Mouse (Mus musculus): Measurements from ENCODE around the gene Wdr25. TPM values are rescaled to one million over a fixed set of nuclear protein-coding genes. Genes with fewer than 3 reads are reported as not detected.

The Wdr25 gene
- polyA plus RNA-seq, 1 experiment from 2014 or later = 2.7 TPM

DNA sequence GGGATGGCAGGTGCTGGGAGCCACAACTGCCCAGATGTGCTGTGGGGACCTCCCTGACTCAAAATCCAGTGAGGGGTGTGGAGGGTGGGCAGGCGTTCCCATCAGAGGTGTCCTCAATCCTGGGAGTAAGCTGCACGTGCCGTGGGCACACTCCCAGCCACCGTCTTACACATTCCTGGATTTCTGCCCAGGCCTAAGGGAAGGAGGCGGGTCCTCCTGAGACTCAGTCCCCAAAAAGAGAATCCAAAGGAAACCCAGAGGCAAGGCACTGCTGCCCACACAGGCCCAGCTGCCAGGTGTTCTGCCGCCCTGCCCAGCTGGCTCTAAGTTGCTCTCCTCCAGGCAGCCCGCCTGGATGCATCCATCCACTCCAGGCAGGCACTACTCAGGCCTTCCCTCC, 145.9 kb downstream of the Wdr25 start:
- Histone ChIP-seq H3K4me2 (replicated peaks; ENCODE audit: low read depth) (no peak overlapping the region), H3K27ac (ENCODE audit: low read depth, low read length) (no peak overlapping the region), H3K27me3 (replicated peaks; ENCODE audit: control insufficient read depth, insufficient read depth, low read length) (no peaks in the 10 kb centered on the region; the same call in 1 of the 2 replicates), H3K9ac (ENCODE audit: low read depth, low read length) (no peak overlapping the region), H3K4me1 (replicated peaks; ENCODE audit: control insufficient read depth, insufficient read depth, low read length) (no peaks in the 10 kb centered on the region), H3K36me3 (ENCODE audit: control insufficient read depth, insufficient read depth) (no peaks in the 10 kb centered on the region), H3K9me3 (ENCODE audit: control insufficient read depth) (no peaks in the 10 kb centered on the region), H3K4me3 (ENCODE audit: low read depth, low read length) (no peak overlapping the region)
- no peak for ATAC-seq
- TF ChIP-seq CTCF (IDR thresholded peaks at IDR 0.05; ENCODE audit: low read depth) = no peak
- 67% methylated on average over 7 of the region's 7 CpGs for WGBS

DNA sequence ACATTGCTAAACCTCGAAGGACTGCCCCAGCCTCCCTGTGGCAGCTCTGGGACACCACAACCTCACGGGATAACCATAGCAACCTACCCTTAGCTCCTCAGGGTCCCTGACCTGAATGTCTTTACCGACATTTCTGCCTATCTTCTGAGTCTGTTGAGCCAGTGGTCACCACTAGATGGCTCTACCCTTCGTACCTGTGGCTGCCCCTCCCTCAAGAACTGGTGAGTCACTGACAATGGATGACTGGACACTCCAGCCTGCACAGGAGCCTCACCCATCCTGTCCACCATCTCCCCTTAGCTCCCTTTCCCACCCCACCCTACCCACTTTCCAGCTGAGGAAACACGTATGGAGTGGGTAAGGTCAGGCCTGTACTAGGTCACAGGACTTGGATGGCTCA, 151.1 kb downstream of the Wdr25 start:
- Histone ChIP-seq H3K4me3 (ENCODE audit: low read depth, low read length) (no peak overlapping the region), H3K9ac (ENCODE audit: low read depth, low read length) (no peak overlapping the region), H3K9me3 (ENCODE audit: control insufficient read depth) (no peaks in the 10 kb centered on the region), H3K27me3 (replicated peaks; ENCODE audit: control insufficient read depth, insufficient read depth, low read length) (no peaks in the 10 kb centered on the region; the same call in 1 of the 2 replicates), H3K27ac (ENCODE audit: low read depth, low read length) (no peak overlapping the region), H3K4me2 (replicated peaks; ENCODE audit: low read depth) (no peak overlapping the region), H3K36me3 (ENCODE audit: control insufficient read depth, insufficient read depth) (no peaks in the 10 kb centered on the region), H3K4me1 (replicated peaks; ENCODE audit: control insufficient read depth, insufficient read depth, low read length) (no peaks in the 10 kb centered on the region)
- 20% methylated on average over 5 of the region's 5 CpGs for WGBS
- TF ChIP-seq CTCF (IDR thresholded peaks at IDR 0.05; ENCODE audit: low read depth) = peak; percentile 76
- ATAC-seq = peak; percentile 36; the same call in 1 of the 2 replicates

DNA sequence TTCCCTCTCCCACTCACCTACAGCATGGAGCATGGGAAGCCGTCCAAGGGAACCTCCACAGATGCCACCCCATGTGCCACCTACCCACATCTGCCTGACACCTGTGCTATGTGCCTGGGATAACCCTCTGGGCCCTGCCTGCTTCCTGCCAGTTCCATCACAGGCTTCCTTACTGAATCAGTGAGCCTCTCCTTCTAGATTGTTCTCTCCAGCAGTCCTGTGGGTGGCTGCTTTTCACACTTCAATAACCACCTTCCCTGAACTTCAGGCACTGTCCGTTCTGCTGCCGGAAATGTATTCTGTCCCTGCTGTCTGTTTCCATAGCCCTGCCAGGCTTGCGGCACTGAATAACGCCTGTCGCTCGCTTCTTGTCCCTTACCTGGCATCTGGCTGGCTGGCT, 152.2 kb downstream of the Wdr25 start:
- no peak overlapping the region for H3K27ac ChIP-seq (ENCODE audit: low read depth, low read length)
- no peak overlapping the region for H3K4me2 ChIP-seq (replicated peaks; ENCODE audit: low read depth)
- TF ChIP-seq CTCF (IDR thresholded peaks at IDR 0.05; ENCODE audit: low read depth) = no peak
- H3K36me3 ChIP-seq (ENCODE audit: control insufficient read depth, insufficient read depth) = no peaks in the 10 kb centered on the region
- no peak overlapping the region for H3K9ac ChIP-seq (ENCODE audit: low read depth, low read length)
- H3K4me1 ChIP-seq (replicated peaks; ENCODE audit: control insufficient read depth, insufficient read depth, low read length) = no peaks in the 10 kb centered on the region
- H3K27me3 ChIP-seq (replicated peaks; ENCODE audit: control insufficient read depth, insufficient read depth, low read length) = no peaks in the 10 kb centered on the region; the same call in 1 of the 2 replicates
- no peaks in the 10 kb centered on the region for H3K9me3 ChIP-seq (ENCODE audit: control insufficient read depth)
- WGBS = 78% methylated on average over 7 of the region's 7 CpGs
- no peak for ATAC-seq
- no peak overlapping the region for H3K4me3 ChIP-seq (ENCODE audit: low read depth, low read length)

DNA sequence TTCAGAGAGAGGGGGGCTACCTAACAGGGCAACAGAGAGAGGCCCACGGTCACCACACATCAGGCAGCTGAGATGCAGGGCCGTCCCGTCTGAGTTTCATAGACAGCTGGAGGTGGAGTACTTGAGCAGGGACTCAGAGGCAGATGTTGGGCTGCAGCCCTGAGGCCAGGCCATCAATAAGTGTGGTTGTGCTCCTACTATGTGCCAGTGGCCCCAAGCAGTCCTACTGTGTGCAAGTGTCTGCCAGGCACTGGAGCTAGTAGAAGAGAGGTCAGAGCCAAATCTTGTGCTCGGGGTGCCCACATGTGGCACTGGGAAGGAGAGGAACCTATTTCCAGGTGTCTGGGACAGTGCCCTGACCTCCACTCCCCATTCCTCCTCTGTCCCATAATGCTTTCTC, 156.5 kb downstream of the Wdr25 start:
- no peaks in the 10 kb centered on the region for H3K9me3 ChIP-seq (ENCODE audit: control insufficient read depth)
- no peak for ATAC-seq
- H3K4me2 ChIP-seq (replicated peaks; ENCODE audit: low read depth) = no peak overlapping the region
- no peak for TF ChIP-seq CTCF (IDR thresholded peaks at IDR 0.05; ENCODE audit: low read depth)
- 80% methylated on average over 4 of the region's 4 CpGs for WGBS
- H3K4me1 ChIP-seq (replicated peaks; ENCODE audit: control insufficient read depth, insufficient read depth, low read length) = no peaks in the 10 kb centered on the region; the same call in 1 of the 2 replicates
- peaks cover 38% of the 10 kb centered on the region for H3K27me3 ChIP-seq (replicated peaks; ENCODE audit: control insufficient read depth, insufficient read depth, low read length)
- H3K9ac ChIP-seq (ENCODE audit: low read depth, low read length) = no peak overlapping the region
- H3K27ac ChIP-seq (ENCODE audit: low read depth, low read length) = no peak overlapping the region
- H3K36me3 ChIP-seq (ENCODE audit: control insufficient read depth, insufficient read depth) = no peaks in the 10 kb centered on the region
- no peak overlapping the region for H3K4me3 ChIP-seq (ENCODE audit: low read depth, low read length)

DNA sequence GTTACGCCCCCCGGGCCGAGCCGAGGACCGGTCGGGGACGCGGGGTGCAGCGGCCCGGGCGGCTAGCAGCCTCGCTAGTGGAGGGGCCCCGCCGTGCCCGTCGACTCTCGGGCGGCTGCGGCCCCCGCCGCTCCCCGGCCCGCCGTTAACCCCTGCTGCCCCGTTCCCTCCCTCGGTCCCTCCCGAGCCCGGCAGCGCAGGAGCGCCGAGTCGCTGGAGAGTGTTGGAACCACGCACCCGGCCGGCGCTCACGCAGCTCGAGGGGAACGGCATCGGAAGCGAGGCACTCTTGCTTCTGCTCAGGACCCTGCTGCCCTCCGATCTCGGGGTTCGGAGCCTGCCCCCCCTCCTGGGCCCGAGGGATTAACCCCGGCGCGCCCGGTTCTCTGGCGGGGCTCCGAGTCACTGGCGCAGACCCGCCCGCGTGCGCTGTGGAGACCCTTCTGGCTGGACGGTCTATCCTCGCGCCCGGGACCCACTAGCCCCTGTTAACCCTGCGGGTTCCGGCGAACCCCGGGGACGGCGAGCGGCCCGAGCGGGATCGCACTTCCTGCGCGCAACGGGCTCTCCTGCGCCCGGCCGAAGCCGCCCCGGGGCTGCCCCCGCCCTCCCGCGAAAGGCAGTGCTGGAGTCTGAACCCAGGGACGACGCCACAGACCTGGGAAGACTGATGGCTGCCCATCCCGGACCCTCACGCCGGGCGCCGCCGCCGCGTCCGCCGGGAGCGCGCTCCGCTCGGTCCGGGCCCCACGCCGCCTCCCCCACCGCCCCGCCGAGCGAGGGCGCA, 159.8 kb downstream of the Wdr25 start:
- H3K27me3 ChIP-seq (replicated peaks; ENCODE audit: control insufficient read depth, insufficient read depth, low read length) = peaks cover 43% of the 10 kb centered on the region
- under 1% methylated on average over 71 of the region's 105 CpGs for WGBS
- H3K4me1 ChIP-seq (replicated peaks; ENCODE audit: control insufficient read depth, insufficient read depth, low read length) = no peaks in the 10 kb centered on the region; the same call in 1 of the 2 replicates
- TF ChIP-seq CTCF (IDR thresholded peaks at IDR 0.05; ENCODE audit: low read depth) = no peak
- H3K9me3 ChIP-seq (ENCODE audit: control insufficient read depth) = no peaks in the 10 kb centered on the region
- H3K4me3 ChIP-seq (ENCODE audit: low read depth, low read length) = peak overlapping the region; percentile 53
- peak overlapping the region; percentile 79 for H3K4me2 ChIP-seq (replicated peaks; ENCODE audit: low read depth)
- peak overlapping the region; percentile 26; the same call in 1 of the 2 replicates for H3K9ac ChIP-seq (ENCODE audit: low read depth, low read length)
- no peaks in the 10 kb centered on the region for H3K36me3 ChIP-seq (ENCODE audit: control insufficient read depth, insufficient read depth)
- 0 out of 2 replicates have a peak, but pooled peaks have one; percentile 8 for ATAC-seq
- no peak overlapping the region for H3K27ac ChIP-seq (ENCODE audit: low read depth, low read length)

DNA sequence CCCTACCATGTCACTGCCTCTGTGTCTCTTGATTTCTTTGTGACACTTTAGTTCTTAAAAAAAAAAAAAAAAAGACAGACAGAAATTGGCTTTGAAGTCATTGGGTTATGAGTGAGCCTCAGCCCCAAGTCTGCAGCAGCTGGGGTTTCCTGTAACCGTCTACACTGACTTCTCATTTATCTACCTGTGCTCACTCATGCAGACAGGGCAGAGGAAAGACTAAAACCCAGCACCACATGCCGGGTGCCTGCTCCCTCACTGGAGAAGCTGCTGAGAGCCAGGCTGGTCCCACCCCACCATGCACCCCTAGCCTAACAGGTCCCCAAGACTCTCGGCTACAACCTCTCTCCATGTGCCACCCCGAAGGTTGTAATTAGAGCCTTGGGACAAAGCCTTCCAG, 164.3 kb downstream of the Wdr25 start:
- TF ChIP-seq CTCF (IDR thresholded peaks at IDR 0.05; ENCODE audit: low read depth) = no peak
- WGBS = 67% methylated on average over 4 of the region's 4 CpGs
- H3K27ac ChIP-seq (ENCODE audit: low read depth, low read length) = no peak overlapping the region
- H3K9ac ChIP-seq (ENCODE audit: low read depth, low read length) = no peak overlapping the region
- no peaks in the 10 kb centered on the region for H3K36me3 ChIP-seq (ENCODE audit: control insufficient read depth, insufficient read depth)
- H3K4me1 ChIP-seq (replicated peaks; ENCODE audit: control insufficient read depth, insufficient read depth, low read length) = no peaks in the 10 kb centered on the region; the same call in 1 of the 2 replicates
- H3K27me3 ChIP-seq (replicated peaks; ENCODE audit: control insufficient read depth, insufficient read depth, low read length) = peaks cover 26% of the 10 kb centered on the region
- no peak overlapping the region for H3K4me3 ChIP-seq (ENCODE audit: low read depth, low read length)
- no peaks in the 10 kb centered on the region for H3K9me3 ChIP-seq (ENCODE audit: control insufficient read depth)
- no peak for ATAC-seq
- no peak overlapping the region for H3K4me2 ChIP-seq (replicated peaks; ENCODE audit: low read depth)
